Mouse (Mus musculus) yolk sac, embryonic 10.5 days (tissue): ENCODE measurements around the gene Kank2.

Experiments
- DNase-seq: peaks from one replicate; pipeline ENCODE4 v3.0.0-alpha.2; 2017; ENCODE audit warnings: low spot score

The Kank2 gene

DNA sequence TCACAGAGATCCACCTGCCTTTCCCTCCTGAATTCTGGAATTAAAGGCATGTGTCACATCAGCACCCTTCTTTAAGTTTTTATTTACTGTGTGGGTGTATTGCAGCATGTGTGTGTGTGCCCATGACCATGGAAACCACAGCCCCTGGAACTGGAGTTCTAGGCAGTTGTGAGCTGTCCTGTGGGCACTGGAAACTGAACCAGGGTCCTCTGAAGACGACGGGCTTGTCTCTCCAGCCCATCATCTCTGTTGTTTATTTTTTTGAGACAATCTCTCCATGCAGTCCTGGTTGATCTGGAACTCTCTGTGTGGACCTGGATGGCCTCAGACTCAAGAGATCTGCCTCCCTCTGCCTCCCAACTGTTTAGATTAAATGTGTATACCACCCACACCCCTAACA lies 81.5 kb downstream of the Kank2 start:
- no peak for DNase-seq
